ENCODE assay signal across 34 mouse cellular contexts in genomic region chr3:146195153-146195552, GRCm38 (mm10).
"Had no signal": no experiment of that assay in that cellular context is flagged by ENCODE, and none has a peak within 500 bp of the region (broad histone marks: within the 10 kb centered on the region; RNA-seq: fewer than 3 reads in every experiment).

No protein-coding gene starts in this region.

- H3K36me3 ChIP-seq: heart, embryonic 10.5 days; heart, embryonic 12.5 days; heart, embryonic 13.5 days; heart, embryonic 15.5 days; hindbrain, embryonic 10.5 days; hindbrain, embryonic 12.5 days; hindbrain, embryonic 13.5 days; hindbrain, embryonic 15.5 days; intestine, embryonic 15.5 days; kidney, embryonic 15.5 days had no signal

- H3K4me3 ChIP-seq: heart, adult 2 months; heart, embryonic 10.5 days; heart, embryonic 12.5 days; heart, embryonic 13.5 days; heart, embryonic 15.5 days; hindbrain, embryonic 10.5 days; hindbrain, embryonic 12.5 days; hindbrain, embryonic 13.5 days; hindbrain, embryonic 15.5 days; intestine, embryonic 15.5 days; kidney, embryonic 15.5 days; layer of hippocampus, adult 2 months had no signal

- H3K4me2 ChIP-seq: heart, embryonic 11.5 days; heart, embryonic 12.5 days; heart, embryonic 13.5 days; heart, embryonic 15.5 days; hindbrain, embryonic 12.5 days; hindbrain, embryonic 13.5 days; hindbrain, embryonic 14.5 days; hindbrain, embryonic 15.5 days; intestine, embryonic 15.5 days; kidney, embryonic 15.5 days had no signal

- H3K4me1 ChIP-seq: hindbrain, embryonic 12.5 days had no signal

- DNase-seq: heart, adult 2 months; heart, postnatal 10 days; heart, postnatal 14 days; heart, postnatal 36 days; heart, postnatal 4 days; kidney, adult 11 months; kidney, adult 18-20 months; kidney, adult 2 months; kidney, adult 8-10 months; kidney, adult 9 months; kidney, postnatal 10 days; kidney, postnatal 14 days; kidney, postnatal 25 days; kidney, postnatal 36 days; kidney, postnatal 4 days; layer of hippocampus, adult 9-11 months; layer of hippocampus, postnatal 36 days had no signal

- H3K27ac ChIP-seq: heart, adult 2 months; heart, embryonic 10.5 days; heart, embryonic 13.5 days; heart, embryonic 15.5 days; hindbrain, embryonic 10.5 days; hindbrain, embryonic 12.5 days; hindbrain, embryonic 14.5 days; hindbrain, embryonic 15.5 days; hindbrain, postnatal 0 days; intestine, embryonic 15.5 days; kidney, embryonic 15.5 days; kidney, postnatal 0 days; layer of hippocampus, adult 2 months had no signal

- ATAC-seq: hindbrain, embryonic 16.5 days; hindbrain, postnatal 0 days; inflammation-experienced regulatory T-cells, adult 6 months; intestine, embryonic 15.5 days had no signal

- H3K9me3 ChIP-seq: heart, embryonic 10.5 days; heart, embryonic 12.5 days; heart, embryonic 13.5 days; heart, embryonic 15.5 days; hindbrain, embryonic 10.5 days; hindbrain, embryonic 12.5 days; hindbrain, embryonic 13.5 days; hindbrain, embryonic 15.5 days; intestine, embryonic 15.5 days; kidney, embryonic 15.5 days had no signal

- H3K9ac ChIP-seq: heart, embryonic 12.5 days; heart, embryonic 13.5 days; heart, embryonic 15.5 days; hindbrain, embryonic 12.5 days; hindbrain, embryonic 13.5 days; hindbrain, embryonic 14.5 days; hindbrain, embryonic 15.5 days; intestine, embryonic 15.5 days; kidney, embryonic 15.5 days had no signal

- H3K27me3 ChIP-seq: heart, embryonic 12.5 days; heart, embryonic 13.5 days; heart, embryonic 15.5 days; hindbrain, embryonic 15.5 days; intestine, embryonic 15.5 days had no signal
